Mouse (Mus musculus) frontal cortex, postnatal 25 days (tissue): ENCODE measurements around the gene Ctf2.
A peak's percentile ranks its signal among the peaks of the same experiment; 100 is the strongest.

Source experiments
- DNase-seq, 2 experiments: peaks; one replicate each; pipeline ENCODE4 v3.0.0; 2022; ENCODE audit warnings: low spot score in 2 of 2

Gene Ctf2

DNA sequence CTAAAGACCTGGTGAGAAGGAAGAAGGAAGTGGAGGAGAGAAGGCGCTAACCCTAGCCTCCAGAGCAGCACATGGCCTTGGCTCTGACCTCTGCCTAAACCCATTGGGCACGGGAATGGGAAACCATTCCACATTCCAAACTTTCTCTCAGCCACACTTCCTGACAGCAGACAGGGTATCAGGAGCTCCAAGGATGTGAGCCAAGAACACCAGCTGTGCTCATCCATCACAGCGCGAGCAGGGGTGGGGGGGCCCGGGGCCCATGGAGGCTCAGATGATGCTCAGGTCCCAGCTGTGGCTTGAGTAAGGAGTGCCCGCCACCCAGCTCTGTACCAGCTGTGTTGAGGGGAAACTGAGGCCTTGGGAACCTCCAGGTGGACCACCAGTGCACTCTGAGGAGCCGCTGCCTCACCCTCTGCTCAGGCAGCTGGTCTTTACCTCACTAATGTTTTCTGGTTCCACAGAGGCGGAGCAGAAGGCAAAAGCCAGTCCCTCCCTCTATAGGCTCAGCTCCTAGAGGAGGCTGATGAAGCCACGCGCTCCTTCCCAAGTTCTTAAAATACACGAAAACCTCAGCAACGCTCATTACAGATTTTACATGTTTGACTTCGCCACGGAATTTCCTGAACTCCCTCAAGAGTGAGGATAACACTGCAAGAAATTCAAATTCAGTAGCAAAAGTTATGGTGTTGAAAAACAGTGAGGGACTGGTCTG is 46.5 kb downstream of the Ctf2 start:
- no peak for DNase-seq

DNA sequence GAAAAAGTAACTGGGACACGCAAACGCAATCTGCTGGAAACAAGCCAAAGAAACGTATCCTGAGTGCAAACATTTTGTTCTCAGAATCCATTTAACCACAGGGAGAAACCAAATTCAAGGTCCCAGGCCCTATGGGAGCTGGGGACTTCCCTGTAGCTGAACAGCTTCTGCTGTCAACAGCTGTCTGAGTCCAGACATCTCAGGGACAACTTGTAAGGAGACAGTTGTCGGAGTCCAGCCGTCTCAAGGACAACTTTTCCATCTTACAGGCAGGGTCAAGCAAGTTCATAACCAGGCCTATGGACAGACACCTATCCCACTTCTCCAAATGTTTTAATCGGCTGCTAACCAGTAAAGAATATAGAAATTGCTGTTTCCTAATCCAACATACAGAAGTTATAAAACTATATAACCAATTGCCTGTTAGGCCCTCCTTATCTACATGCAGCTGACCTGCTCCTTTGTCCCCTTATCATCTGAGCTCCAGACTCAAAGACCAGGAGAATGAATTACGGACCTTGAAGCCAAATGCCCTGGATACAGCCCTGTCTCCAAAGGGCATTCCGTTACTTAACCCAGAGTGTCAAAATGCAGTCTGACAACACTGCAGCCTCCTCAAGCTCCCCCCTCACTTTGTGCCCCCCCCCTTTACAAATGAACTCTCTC is 49.9 kb downstream of the Ctf2 start:
- DNase-seq, result no peak

DNA sequence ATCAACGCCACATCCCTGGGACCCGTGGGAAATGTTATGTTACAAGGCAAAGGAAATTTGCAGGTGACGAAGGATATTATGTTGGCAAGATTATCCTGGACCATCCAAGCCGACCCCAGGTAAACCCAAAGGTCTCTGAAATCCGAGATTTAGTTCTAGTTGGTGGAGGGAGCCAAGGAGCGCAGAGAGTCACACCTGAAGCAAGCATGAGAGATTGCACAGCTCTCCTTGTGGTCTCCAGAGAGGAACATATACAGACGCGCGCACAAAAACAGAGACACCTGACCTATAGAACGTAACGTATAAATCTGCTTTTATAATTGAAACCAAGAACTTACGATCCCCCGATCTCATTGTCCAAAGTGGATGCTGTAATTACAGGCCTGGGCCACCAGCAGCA is 51.4 kb downstream of the Ctf2 start:
- no peak for DNase-seq

DNA sequence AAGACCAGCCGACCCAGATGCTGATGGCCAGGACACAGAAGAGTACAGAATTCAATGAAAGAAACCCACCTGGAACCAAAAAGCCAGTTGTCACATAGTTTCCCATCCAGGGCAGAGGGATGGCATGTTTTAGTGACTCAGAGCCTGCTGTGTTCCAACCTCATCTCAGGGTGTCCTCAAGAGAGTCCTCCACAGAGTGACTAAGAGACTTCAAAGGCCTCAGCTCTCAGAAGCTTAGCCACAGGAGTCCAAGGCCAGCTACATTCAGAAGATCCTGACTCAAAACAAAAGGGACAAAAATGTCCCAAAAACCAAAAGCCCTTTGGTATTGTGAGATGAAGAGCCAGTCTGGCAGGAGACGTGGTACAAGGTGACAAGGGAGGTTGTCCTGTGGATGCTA is 53.2 kb downstream of the Ctf2 start:
- DNase-seq, result no peak

DNA sequence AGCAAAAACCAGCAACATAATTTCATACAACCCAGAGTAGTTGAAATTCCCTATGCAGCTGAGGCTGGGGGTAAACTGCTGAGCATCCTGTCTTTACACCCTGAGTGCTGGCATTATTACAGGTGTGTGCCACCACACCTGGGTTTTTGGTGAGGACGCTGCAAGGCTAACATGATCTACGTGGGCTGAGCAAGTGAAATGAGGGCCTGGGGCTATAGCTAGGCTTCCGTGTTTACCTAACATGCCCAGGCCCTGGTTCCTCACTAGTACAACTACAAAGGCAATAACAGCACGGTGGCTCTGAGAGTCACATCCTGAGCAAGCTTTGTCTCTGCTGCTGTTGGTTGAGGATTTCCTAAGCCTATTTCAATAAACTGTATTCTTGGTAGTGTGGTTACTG is 54.4 kb downstream of the Ctf2 start:
- no peak for DNase-seq

DNA sequence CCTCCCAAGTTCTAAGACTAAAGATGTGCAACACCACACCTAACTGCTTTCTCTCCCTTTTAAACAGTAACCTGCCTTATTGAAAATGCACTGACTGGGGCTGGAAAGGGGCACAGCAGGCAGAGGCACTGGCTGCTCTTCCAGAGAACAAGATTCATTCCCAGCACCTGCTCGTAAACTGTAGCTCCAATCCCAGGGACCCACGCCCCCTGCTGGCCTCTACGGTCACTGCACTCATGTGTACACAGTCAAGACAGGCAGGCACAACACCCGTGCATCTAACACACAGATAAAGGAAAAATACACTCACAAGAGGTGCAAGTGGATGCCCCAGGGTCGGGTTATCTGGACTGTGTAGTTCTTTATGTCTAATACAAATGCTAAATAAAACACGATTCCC is 54.9 kb downstream of the Ctf2 start:
- peak in 1 of 2 experiments; percentile 23 for DNase-seq

DNA sequence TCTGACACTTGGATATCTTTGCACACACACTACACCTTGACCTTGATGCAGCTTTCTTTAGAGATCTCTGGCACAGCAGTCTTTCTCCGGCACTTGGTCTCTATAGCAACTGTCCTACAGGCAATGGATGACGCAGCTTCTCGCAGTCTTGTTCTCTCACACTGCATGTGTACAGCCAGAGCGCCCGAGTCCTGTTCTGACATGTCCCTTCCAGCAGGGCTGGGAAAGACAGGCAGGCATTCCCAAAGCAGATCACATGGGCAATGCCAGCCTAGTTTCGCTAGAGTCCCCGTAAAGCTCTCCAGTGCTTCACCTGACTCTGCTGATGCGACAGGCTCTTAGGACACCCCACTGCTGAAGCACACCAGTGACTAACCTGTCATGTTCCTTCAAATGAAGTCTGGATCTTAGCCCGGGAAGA is 56.6 kb downstream of the Ctf2 start:
- DNase-seq, result no peak

DNA sequence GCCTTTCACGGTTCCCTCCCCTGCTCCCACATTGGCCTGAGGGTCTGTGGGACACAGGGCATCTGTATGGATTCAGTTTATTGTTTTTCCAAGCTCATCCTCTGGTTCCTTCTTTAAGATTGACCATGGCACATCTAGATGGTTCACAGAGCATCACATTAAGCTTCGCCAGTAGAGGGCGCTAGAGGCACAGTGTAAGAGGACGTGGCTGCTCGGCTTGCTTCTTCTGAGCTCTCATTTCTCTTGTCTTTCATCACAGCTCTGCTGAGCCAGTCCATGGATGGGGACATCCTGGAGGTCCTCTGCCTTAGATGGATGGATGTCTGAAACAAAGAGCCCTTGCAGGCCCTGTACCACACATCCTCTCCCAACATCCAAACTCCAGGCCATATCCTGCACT is 57.0 kb downstream of the Ctf2 start:
- DNase-seq, result peak; percentile 82 to 85

DNA sequence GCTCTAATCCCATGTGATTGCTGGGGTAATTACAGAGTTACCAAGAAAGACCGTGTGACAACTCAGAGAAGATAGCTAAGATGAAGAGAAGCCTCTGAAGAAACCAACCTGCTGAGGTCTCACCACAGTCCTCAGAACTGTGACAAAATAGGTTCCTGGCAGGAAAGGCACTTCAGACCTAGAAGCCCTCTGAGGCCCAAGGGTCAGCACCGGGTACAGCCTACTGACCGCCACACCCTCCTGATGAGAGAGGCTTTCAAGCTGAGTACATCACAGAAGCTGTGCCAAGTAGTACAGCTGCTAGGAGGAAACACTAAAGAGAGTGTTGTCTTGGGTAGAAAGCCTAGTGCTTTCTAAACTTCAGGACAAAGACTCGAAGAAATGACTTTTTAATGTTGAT is 59.2 kb downstream of the Ctf2 start:
- DNase-seq, result no peak

DNA sequence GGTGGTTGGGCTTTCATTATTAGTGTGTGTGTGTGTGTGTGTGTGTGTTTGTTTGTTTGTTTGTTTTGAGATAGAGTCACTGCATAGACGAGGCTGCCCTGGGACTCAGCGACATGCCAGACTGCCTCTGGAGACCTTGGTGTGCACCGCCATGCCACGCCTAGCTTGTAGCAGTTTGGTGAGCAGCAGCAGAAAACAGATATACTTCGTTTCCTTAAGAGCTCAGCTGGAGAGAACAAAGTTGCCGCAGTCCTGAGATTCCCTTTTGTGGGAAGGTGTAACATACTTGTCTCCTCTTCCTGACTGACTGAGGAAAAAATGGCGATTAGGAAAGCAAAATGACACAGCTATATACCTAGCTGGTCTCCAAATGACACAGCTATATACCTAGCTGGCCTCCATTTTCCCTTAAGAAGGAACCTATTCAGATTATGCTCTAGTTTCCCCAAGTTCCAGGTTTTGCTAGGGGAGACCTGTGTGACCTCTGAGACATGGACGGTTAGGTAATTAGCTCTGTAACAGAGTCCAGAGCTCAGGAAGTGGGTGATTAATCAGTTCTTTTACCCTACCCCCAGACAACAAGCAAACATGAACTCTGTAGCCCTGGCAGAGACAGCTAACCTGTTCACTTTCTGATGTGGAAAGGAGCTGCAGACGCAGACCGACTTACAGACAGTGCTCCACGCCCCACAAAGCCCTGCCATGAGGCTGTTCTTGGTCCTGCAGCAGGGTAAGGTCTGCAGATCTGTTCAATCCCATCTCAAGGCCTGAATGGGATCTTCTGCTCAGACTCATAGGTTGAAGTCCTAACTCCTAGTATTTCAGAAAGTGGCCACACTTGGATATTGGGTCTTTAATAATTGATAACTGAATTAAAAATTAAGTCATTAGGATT is 59.8 kb downstream of the Ctf2 start:
- no peak for DNase-seq
